In genomic region chr5:73194083-73194570, GRCm38 (mm10) we compare ENCODE assay signal across 10 mouse cellular contexts.
DNase-seq lines count a peak whose midpoint lies in the region; ATAC-seq and TF ChIP-seq lines count a peak whose summit lies in the region.
"Had no signal": no experiment of that assay in that cellular context is flagged by ENCODE, and none has a peak within 500 bp of the region (broad histone marks: within the 10 kb centered on the region; RNA-seq: fewer than 3 reads in every experiment).

No protein-coding gene starts in this region.

- H3K4me1 ChIP-seq in heart, embryonic 14.5 days (ENCODE audit: control insufficient read depth in 2 of 2, insufficient read depth in 2 of 2, low read length in 2 of 2) = peaks cover 21 to 28% of the 10 kb centered on the region in 2 experiments
- peaks cover 14% of the 10 kb centered on the region for H3K4me1 ChIP-seq in thymus, adult 2 months (replicated peaks; ENCODE audit: control insufficient read depth, insufficient read depth, low read length)
- no peaks in the 10 kb centered on the region for H3K4me1 ChIP-seq in neural tube, embryonic 15.5 days
- H3K4me1 ChIP-seq: embryonic facial prominence, embryonic 15.5 days had no signal

- H3K9me3 ChIP-seq in heart, embryonic 14.5 days (ENCODE audit: control insufficient read depth, low read length) = no peaks in the 10 kb centered on the region
- no peaks in the 10 kb centered on the region for H3K9me3 ChIP-seq in neural tube, embryonic 15.5 days (replicated peaks)
- H3K9me3 ChIP-seq: embryonic facial prominence, embryonic 15.5 days had no signal

- peak overlapping the region; percentile 6; the same call in 1 of the 2 replicates for H3K9ac ChIP-seq in heart, embryonic 14.5 days (ENCODE audit: low read length)
- no peak overlapping the region for H3K9ac ChIP-seq in neural tube, embryonic 15.5 days (replicated peaks)
- H3K9ac ChIP-seq: embryonic facial prominence, embryonic 15.5 days had no signal

- ATAC-seq in heart, embryonic 14.5 days (ENCODE audit: insufficient number of reproducible peaks, insufficient read depth, low FRiP score, low read depth) = peak; percentile 71; the same call in 1 of the 2 replicates
- ATAC-seq in neural tube, embryonic 15.5 days (ENCODE audit: low FRiP score) = no peak

- DNase-seq in heart, postnatal 36 days = no peak
- no peak for DNase-seq in thymus, adult 2 months
- DNase-seq in thymus, adult 18-20 months = no peak
- DNase-seq in liver = peak; percentile 80
- DNase-seq in thymus, postnatal 4 days = peak; percentile 41
- DNase-seq in gastrocnemius, postnatal 14 days = no peak
- DNase-seq: kidney, adult 9 months had no signal

- H3K4me2 ChIP-seq in heart, embryonic 14.5 days (ENCODE audit: low read length) = peak overlapping the region; percentile 41
- H3K4me2 ChIP-seq in neural tube, embryonic 15.5 days = no peak overlapping the region
- H3K4me2 ChIP-seq: embryonic facial prominence, embryonic 15.5 days had no signal

- no peak overlapping the region for H3K4me3 ChIP-seq in heart, embryonic 14.5 days (ENCODE audit: control insufficient read depth in 1 of 2, insufficient read depth in 1 of 2, low read depth in 1 of 2, low read length in 2 of 2)
- no peak overlapping the region for H3K4me3 ChIP-seq in thymus, adult 2 months (ENCODE audit: control insufficient read depth, insufficient read depth, low read length)
- no peak overlapping the region for H3K4me3 ChIP-seq in neural tube, embryonic 15.5 days (replicated peaks)
- H3K4me3 ChIP-seq: embryonic facial prominence, embryonic 15.5 days had no signal

- TF ChIP-seq POLR2A in thymus, adult 2 months (IDR thresholded peaks at IDR 0.05; ENCODE audit: control insufficient read depth, extremely low read depth, insufficient read depth, low read length, poor library complexity) = no peak

- H3K36me3 ChIP-seq in heart, embryonic 14.5 days (ENCODE audit: control insufficient read depth, insufficient read depth, low read length) = 0 out of 2 replicates have a peak, but pooled peaks cover 3% of the 10 kb centered on the region
- H3K36me3 ChIP-seq in thymus, adult 2 months (ENCODE audit: control insufficient read depth, insufficient read depth, low read length) = peaks cover 13% of the 10 kb centered on the region
- H3K36me3 ChIP-seq in neural tube, embryonic 15.5 days = peaks cover 6% of the 10 kb centered on the region; the same call in 1 of the 2 replicates

- TF ChIP-seq CTCF in thymus, adult 2 months (IDR thresholded peaks at IDR 0.05; ENCODE audit: borderline replicate concordance, control insufficient read depth, extremely low read depth, insufficient read depth, low read length, poor library complexity) = peak; percentile 30; the same call in 1 of the 2 replicates

- 13% methylated on average over 8 of the region's 8 CpGs for WGBS in heart, embryonic 14.5 days
- WGBS in thymus, adult 2 months = 86% methylated on average over 8 of the region's 8 CpGs
- 85% methylated on average over 8 of the region's 8 CpGs for WGBS in neural tube, embryonic 15.5 days

- intact Hi-C loops in heart, postnatal 36 days (cut with DNase I) = no loop called here
- intact Hi-C loops in gastrocnemius, postnatal 14 days (cut with DNase I; ENCODE audit: low total_unique reads) = no loop called here

- peak overlapping the region; percentile 61 to 74 for H3K27ac ChIP-seq in heart, embryonic 14.5 days (replicated peaks in 1 of 2; ENCODE audit: control insufficient read depth in 1 of 2, insufficient read depth in 1 of 2, low read depth in 2 of 2, low read length in 2 of 2)
- no peak overlapping the region for H3K27ac ChIP-seq in thymus, adult 2 months (ENCODE audit: control insufficient read depth, insufficient read depth, low read length)
- no peak overlapping the region for H3K27ac ChIP-seq in neural tube, embryonic 15.5 days (replicated peaks)
- H3K27ac ChIP-seq: embryonic facial prominence, embryonic 15.5 days had no signal

- H3K27me3 ChIP-seq in heart, embryonic 14.5 days (ENCODE audit: control insufficient read depth, insufficient read depth, low read length) = no peaks in the 10 kb centered on the region
- H3K27me3 ChIP-seq in thymus, adult 2 months (ENCODE audit: control insufficient read depth, insufficient read depth, low read length) = no peaks in the 10 kb centered on the region
- H3K27me3 ChIP-seq in neural tube, embryonic 15.5 days (replicated peaks) = no peaks in the 10 kb centered on the region
- H3K27me3 ChIP-seq: embryonic facial prominence, embryonic 15.5 days had no signal

Comparison
In these comparisons a context has a peak if more than half of its experiments do, and no peak if none do; other contexts are left out.
1. DNase-seq: peak in liver (single experiment) and thymus, postnatal 4 days (single experiment); none in heart, postnatal 36 days (0 of 2), thymus, adult 2 months (single experiment), thymus, adult 18-20 months (0 of 2) and gastrocnemius, postnatal 14 days (single experiment).
2. H3K27ac ChIP-seq: peak in heart, embryonic 14.5 days (2 of 2); none in thymus, adult 2 months (single experiment) and neural tube, embryonic 15.5 days (single experiment).